Mouse (Mus musculus): ENCODE results near the gene Ifih1. TPM values are rescaled to one million over a fixed set of nuclear protein-coding genes. Genes with fewer than 3 reads are reported as not detected.
A peak's percentile ranks its signal among the peaks of the same experiment; 100 is the strongest.

Ifih1 gene
- 5.2 and 7.0 TPM in 2 replicates for polyA plus RNA-seq (2015; fragmentation: Nextera tagmentation; extraction: Ambion mirVana)

DNA sequence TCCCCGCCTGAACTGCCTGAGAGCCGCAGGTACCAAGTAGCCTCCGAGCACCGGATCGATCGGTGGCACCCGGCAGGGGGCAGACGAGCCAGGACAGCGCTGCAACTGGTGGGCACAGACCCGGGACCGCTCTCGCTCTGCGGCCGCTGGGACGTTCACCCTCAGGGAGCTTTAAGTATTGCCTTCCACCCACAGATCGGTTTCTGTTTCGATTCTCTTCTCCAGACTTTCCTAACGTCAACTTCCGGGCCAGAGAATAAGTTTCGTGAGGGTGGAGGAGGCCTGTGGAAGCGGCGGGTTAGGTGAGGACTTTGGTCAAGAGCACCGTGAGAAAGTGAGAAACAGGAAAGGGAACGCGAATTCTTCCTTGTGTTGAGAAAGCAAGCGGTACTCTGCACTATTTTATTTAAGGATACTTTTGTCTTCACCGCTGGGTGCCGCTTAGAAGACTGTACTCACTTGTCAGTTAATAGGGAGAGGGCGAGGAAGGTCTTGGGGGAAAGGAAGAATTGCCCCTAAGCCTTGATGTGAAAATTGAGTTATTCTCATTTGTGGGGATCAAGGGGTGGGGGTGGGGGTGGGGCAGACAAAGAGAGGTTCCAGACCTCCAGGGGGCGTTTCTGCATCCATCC, at the start of gene Ifih1:
Ifih1 (minus strand) TSS at position 242 of the 632 bp plus-strand sequence.
- H3K4me3 ChIP-seq (replicated peaks): peak within 1 kb of the TSS; percentile 48
- peak within 1 kb of the TSS; percentile 62 for H3K4me2 ChIP-seq (replicated peaks)
- peaks cover 5% of the 10 kb centered on the region; the same call in 1 of the 2 replicates for H3K4me1 ChIP-seq (replicated peaks)
- H3K36me3 ChIP-seq: no peaks in the 10 kb centered on the region
- no peaks in the 10 kb centered on the region for H3K27me3 ChIP-seq (replicated peaks)
- peak within 1 kb of the TSS; percentile 56 for H3K9ac ChIP-seq
- H3K27ac ChIP-seq: peak within 1 kb of the TSS; percentile 72
- ATAC-seq: peak; percentile 94
- under 1% methylated on average over 30 of the region's 30 CpGs for WGBS
- no peaks in the 10 kb centered on the region for H3K9me3 ChIP-seq

DNA sequence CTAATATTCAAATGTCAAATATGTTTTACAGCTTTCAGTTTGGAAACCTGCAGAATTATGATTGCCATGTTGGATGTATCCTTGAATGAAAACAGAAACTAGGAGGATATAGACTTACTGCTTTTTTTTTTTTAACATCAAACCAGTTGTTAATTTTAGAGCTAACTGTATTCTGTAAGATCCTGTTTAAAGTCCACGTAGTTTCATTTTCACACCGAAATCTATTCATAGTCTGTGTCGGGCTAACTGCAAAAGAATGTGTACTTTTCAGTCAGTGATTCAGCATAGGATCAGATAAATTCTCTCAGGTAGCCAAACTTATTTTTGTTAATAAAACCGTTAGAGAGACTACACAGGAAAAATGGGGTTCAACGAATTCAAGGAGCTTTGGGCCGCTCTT, 39.9 kb upstream of the Ifih1 start:
- no peak overlapping the region for H3K4me3 ChIP-seq (replicated peaks)
- H3K36me3 ChIP-seq: no peaks in the 10 kb centered on the region
- no peak overlapping the region for H3K9ac ChIP-seq
- H3K4me1 ChIP-seq (replicated peaks): no peaks in the 10 kb centered on the region
- ATAC-seq: no peak
- H3K27me3 ChIP-seq (replicated peaks): no peaks in the 10 kb centered on the region
- no peaks in the 10 kb centered on the region for H3K9me3 ChIP-seq
- H3K4me2 ChIP-seq (replicated peaks): no peak overlapping the region
- H3K27ac ChIP-seq: no peak overlapping the region
- WGBS: 85% methylated on average over 6 of the region's 6 CpGs

DNA sequence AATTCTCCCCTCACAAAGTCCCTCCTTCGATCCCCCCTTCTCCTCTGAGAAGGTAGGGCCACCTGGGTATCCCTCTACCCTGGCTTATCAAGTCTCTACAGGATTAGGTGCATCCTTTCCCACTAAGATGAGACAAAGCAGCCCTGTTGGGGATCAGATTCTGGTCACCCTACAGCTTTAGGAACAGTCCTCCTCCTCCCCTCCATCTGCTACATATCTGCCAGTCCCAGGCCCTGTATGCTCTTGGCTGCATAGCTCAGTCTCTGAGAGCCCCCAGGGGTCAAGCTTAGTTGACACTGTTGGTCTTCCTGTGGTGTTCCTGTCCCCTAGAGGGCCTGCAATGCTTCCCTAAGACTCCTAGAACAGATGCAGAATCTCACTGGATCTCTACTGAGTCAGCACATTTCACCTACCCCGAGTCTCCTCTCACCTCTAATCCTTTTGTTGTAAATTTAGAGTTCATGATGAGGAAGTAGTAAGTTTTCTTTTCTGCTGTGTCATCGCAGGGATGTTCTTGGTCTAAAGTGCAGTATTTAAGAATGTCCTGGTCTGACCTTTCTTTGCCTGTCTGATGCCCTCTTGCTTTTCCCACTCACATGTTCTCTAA, 39.0 kb upstream of the Ifih1 start:
- H3K27ac ChIP-seq: no peak overlapping the region
- H3K9me3 ChIP-seq: no peaks in the 10 kb centered on the region
- no peak overlapping the region for H3K4me2 ChIP-seq (replicated peaks)
- no peak overlapping the region for H3K4me3 ChIP-seq (replicated peaks)
- no peaks in the 10 kb centered on the region for H3K27me3 ChIP-seq (replicated peaks)
- no peak for ATAC-seq
- no peaks in the 10 kb centered on the region for H3K4me1 ChIP-seq (replicated peaks)
- no peaks in the 10 kb centered on the region for H3K36me3 ChIP-seq
- 52% methylated on average over 3 of the region's 3 CpGs for whole genome bisulfite sequencing
- no peak overlapping the region for H3K9ac ChIP-seq

GRCm38 (mm10) chr2:62681667-62682066, 35.6 kb upstream of the Ifih1 start:
- Histone ChIP-seq H3K9ac (no peak overlapping the region), H3K9me3 (no peaks in the 10 kb centered on the region), H3K36me3 (no peaks in the 10 kb centered on the region), H3K27me3 (replicated peaks) (no peaks in the 10 kb centered on the region), H3K4me1 (replicated peaks) (no peaks in the 10 kb centered on the region), H3K27ac (no peak overlapping the region), H3K4me2 (replicated peaks) (no peak overlapping the region), H3K4me3 (replicated peaks) (no peak overlapping the region)
- 83% methylated on average over 8 of the region's 8 CpGs for WGBS
- no peak for ATAC-seq

DNA sequence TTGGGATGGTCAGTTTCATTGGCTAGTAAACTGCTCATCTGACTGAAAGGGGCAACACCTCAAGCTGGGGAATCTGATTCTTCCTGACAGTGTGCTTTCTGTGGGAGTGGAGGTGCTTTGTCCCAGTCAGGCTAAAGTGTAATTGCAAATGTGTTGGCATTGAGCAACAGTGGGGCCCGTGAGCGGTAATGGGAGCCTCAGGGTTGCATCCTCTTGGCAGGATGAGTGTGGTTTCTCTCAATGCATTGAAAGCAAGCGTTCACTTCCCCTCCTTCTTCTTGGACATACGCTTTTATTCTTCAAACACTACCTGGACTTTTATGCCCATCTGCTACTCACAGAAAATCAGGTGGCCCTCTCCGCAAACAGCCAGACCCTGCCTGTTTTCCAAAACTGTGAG, 26.7 kb upstream of the Ifih1 start:
- no peaks in the 10 kb centered on the region for H3K27me3 ChIP-seq (replicated peaks)
- H3K27ac ChIP-seq: no peak overlapping the region
- no peaks in the 10 kb centered on the region for H3K36me3 ChIP-seq
- 87% methylated on average over 5 of the region's 5 CpGs for WGBS
- no peak overlapping the region for H3K9ac ChIP-seq
- ATAC-seq: no peak
- no peak overlapping the region for H3K4me2 ChIP-seq (replicated peaks)
- no peaks in the 10 kb centered on the region for H3K4me1 ChIP-seq (replicated peaks)
- H3K4me3 ChIP-seq (replicated peaks): no peak overlapping the region
- no peaks in the 10 kb centered on the region for H3K9me3 ChIP-seq

- no peaks in the 10 kb centered on the region for H3K36me3 ChIP-seq
- H3K4me1 ChIP-seq (replicated peaks): no peaks in the 10 kb centered on the region
- no peak overlapping the region for H3K4me3 ChIP-seq (replicated peaks)
- WGBS: 80% methylated on average over 4 of the region's 4 CpGs
- ATAC-seq: no peak
- H3K4me2 ChIP-seq (replicated peaks): no peak overlapping the region
- H3K9ac ChIP-seq: no peak overlapping the region
- H3K27me3 ChIP-seq (replicated peaks): no peaks in the 10 kb centered on the region
- no peak overlapping the region for H3K27ac ChIP-seq
- no peaks in the 10 kb centered on the region for H3K9me3 ChIP-seq
These were observed 24.7 kb upstream of the Ifih1 start for GRCm38 (mm10) chr2:62670767-62671166.

DNA sequence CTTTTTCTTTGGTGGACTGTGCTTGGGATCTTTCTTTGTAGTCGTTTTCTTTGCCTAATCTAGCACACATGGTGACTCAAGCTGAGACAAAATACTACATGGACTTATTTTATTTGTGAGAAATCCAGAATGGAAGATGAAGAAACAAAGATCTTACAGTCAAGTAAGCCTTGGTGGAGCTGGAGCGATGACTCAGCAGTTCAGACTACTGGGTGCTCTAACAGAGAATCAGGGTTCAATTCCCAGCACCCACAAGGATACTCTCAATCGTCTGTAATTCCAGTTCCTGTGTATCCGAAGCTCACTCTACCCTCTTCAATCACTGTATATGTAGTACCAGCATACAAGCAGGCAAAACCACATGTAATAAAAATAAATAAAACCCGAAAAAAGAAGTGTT, 24.2 kb upstream of the Ifih1 start:
- no peak overlapping the region for H3K4me3 ChIP-seq (replicated peaks)
- no peak overlapping the region for H3K4me2 ChIP-seq (replicated peaks)
- H3K4me1 ChIP-seq (replicated peaks): no peaks in the 10 kb centered on the region
- 86% methylated on average over 5 of the region's 5 CpGs for WGBS
- no peaks in the 10 kb centered on the region for H3K27me3 ChIP-seq (replicated peaks)
- H3K36me3 ChIP-seq: no peaks in the 10 kb centered on the region
- H3K9ac ChIP-seq: no peak overlapping the region
- no peaks in the 10 kb centered on the region for H3K9me3 ChIP-seq
- no peak for ATAC-seq
- H3K27ac ChIP-seq: no peak overlapping the region

DNA sequence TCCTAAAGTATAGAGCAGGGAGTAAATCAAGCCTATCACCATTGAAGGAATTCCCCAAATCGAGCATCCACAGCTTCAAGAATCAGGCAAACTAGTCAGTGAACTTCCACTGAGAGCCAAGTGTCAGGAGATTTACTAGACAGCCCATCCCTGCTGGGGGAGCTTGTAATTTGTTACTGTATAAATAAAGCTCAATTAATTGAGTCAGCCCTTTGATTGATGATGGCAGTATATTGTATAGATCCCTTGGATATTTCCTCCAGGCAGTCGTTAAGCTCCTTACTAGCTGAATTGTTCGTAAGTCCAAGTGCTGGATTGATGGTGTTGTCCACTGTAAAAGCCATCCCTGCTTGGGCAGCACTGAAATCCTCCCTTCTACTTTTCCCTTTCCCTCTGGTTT, 23.8 kb upstream of the Ifih1 start:
- Histone ChIP-seq H3K27ac (no peak overlapping the region), H3K4me2 (replicated peaks) (no peak overlapping the region), H3K36me3 (no peaks in the 10 kb centered on the region), H3K4me3 (replicated peaks) (no peak overlapping the region), H3K27me3 (replicated peaks) (no peaks in the 10 kb centered on the region), H3K9ac (no peak overlapping the region), H3K9me3 (no peaks in the 10 kb centered on the region), H3K4me1 (replicated peaks) (no peaks in the 10 kb centered on the region)
- no peak for ATAC-seq
- WGBS: 61% methylated on average over 3 of the region's 3 CpGs

DNA sequence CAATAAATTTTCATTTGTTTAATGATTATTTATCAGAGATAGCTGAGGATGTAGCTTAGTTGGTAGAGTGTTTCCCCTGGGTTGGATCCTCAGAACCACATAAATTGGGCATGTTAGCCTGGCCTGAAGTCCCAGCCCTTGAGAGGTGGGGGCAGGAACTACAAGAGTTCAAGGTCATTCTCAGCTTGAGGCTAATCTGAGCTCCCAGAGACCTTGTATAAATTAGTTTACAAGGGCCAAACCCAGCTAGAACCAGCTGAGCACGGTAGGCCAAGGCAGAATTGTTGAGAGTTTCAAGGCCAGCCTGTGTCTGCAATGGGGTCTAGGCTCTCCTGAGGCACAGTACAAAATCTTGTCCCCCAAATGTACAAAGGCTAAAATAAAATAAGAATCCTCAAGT, 19.5 kb upstream of the Ifih1 start:
- Histone ChIP-seq H3K27ac (no peak overlapping the region), H3K36me3 (no peaks in the 10 kb centered on the region), H3K27me3 (replicated peaks) (no peaks in the 10 kb centered on the region), H3K9me3 (no peaks in the 10 kb centered on the region), H3K9ac (no peak overlapping the region), H3K4me2 (replicated peaks) (no peak overlapping the region), H3K4me3 (replicated peaks) (no peak overlapping the region), H3K4me1 (replicated peaks) (no peaks in the 10 kb centered on the region)
- WGBS: 37% methylated on average over 1 of the region's 1 CpGs
- no peak for ATAC-seq

DNA sequence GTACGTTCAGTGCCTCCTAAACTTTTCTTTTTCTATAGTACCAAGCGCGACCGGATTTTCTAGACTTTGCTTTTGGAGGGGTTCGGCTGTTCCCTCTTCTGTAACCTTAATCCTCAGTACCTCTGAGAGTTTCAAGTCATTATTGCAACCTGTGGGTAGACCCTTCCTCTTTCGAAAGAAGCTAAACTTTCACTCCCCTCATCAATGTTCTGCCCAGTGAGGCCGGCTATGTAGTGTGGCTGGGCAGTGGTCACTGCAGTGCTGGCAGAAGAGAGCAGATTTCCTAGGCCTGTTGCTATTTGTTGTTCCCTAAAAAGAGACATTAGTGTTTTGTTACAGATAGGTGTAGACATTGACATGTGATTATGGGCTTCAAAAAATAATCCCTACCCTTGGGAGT, 18.8 kb upstream of the Ifih1 start:
- Histone ChIP-seq H3K27me3 (replicated peaks) (no peaks in the 10 kb centered on the region), H3K4me2 (replicated peaks) (peak overlapping the region; percentile 93), H3K4me3 (replicated peaks) (peak overlapping the region; percentile 59), H3K9ac (no peak overlapping the region), H3K4me1 (replicated peaks) (no peaks in the 10 kb centered on the region), H3K36me3 (no peaks in the 10 kb centered on the region), H3K9me3 (no peaks in the 10 kb centered on the region), H3K27ac (no peak overlapping the region)
- 58% methylated on average over 7 of the region's 7 CpGs for WGBS
- ATAC-seq: no peak

- no peaks in the 10 kb centered on the region for H3K9me3 ChIP-seq
- H3K27me3 ChIP-seq (replicated peaks): no peaks in the 10 kb centered on the region
- peak within 1 kb of the TSS; percentile 58; the same call in 1 of the 2 replicates for H3K27ac ChIP-seq
- peak within 1 kb of the TSS; percentile 93 for H3K4me2 ChIP-seq (replicated peaks)
- under 1% methylated on average over 43 of the region's 43 CpGs for WGBS
- H3K36me3 ChIP-seq: no peaks in the 10 kb centered on the region
- peak within 1 kb of the TSS; percentile 56 for H3K9ac ChIP-seq
- peak; percentile 100 for ATAC-seq
- H3K4me1 ChIP-seq (replicated peaks): no peaks in the 10 kb centered on the region
- peak within 1 kb of the TSS; percentile 59 for H3K4me3 ChIP-seq (replicated peaks)
These were observed 18.1 kb upstream of the Ifih1 start, which contains the start of gene Gca for GRCm38 (mm10) chr2:62664135-62664670. TSS of gene Gca (plus strand) at chr2:62664285.

- WGBS: 82% methylated on average over 3 of the region's 3 CpGs
- H3K4me1 ChIP-seq (replicated peaks): no peaks in the 10 kb centered on the region
- no peak overlapping the region for H3K4me3 ChIP-seq (replicated peaks)
- no peaks in the 10 kb centered on the region for H3K27me3 ChIP-seq (replicated peaks)
- H3K27ac ChIP-seq: no peak overlapping the region
- H3K36me3 ChIP-seq: no peaks in the 10 kb centered on the region
- H3K9ac ChIP-seq: no peak overlapping the region
- no peaks in the 10 kb centered on the region for H3K9me3 ChIP-seq
- H3K4me2 ChIP-seq (replicated peaks): no peak overlapping the region
- ATAC-seq: no peak
These were observed 16.5 kb upstream of the Ifih1 start for GRCm38 (mm10) chr2:62662560-62662959.

DNA sequence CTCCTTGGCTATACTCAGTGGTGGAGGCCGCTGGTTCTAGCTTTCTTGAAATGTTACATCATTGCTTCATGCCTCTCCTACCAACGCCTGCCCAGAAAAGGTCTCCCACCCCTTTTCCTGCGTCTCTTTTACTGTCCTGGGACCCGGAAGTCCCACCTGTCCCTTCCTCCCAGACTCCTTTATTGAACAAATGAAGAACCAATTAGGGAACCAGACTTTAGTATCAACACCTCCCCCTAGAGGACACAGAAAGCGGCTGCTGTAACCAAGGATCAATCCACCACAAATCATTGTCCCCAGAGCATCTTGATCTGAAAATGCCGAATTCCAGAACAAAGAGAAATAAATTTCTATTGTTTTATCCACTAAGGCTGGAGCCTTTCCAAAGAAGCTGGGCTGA, 14.5 kb upstream of the Ifih1 start:
- H3K27ac ChIP-seq: no peak overlapping the region
- no peak for ATAC-seq
- no peak overlapping the region for H3K4me3 ChIP-seq (replicated peaks)
- no peak overlapping the region for H3K9ac ChIP-seq
- no peaks in the 10 kb centered on the region for H3K9me3 ChIP-seq
- H3K4me1 ChIP-seq (replicated peaks): no peaks in the 10 kb centered on the region
- no peaks in the 10 kb centered on the region for H3K27me3 ChIP-seq (replicated peaks)
- 53% methylated on average over 6 of the region's 6 CpGs for WGBS
- H3K36me3 ChIP-seq: no peaks in the 10 kb centered on the region
- no peak overlapping the region for H3K4me2 ChIP-seq (replicated peaks)

All from intestine, embryonic 15.5 days (tissue).